Mouse (Mus musculus) kidney, embryonic 15.5 days (tissue): ENCODE measurements around the gene Gm44579. TPM values are rescaled to one million over a fixed set of nuclear protein-coding genes. Genes with fewer than 3 reads are reported as not detected.

Experiments
- ATAC-seq: fragments of 200-750 bp; cut with Nextera tagmentation; replicated peaks from 2 replicates; pipeline ENCODE4 v1.8.0; 2017; ENCODE audit warnings: moderate TSS enrichment; ENCODE audit not compliant: low FRiP score
- H3K27ac ChIP-seq: fragments of 300-500 bp; sonication (generic); 2 replicates; pipeline ENCODE4 v1.5.1; 2015; ENCODE audit warnings: mild to moderate bottlenecking, inconsistent platforms
- H3K27me3 ChIP-seq: fragments of 300-500 bp; sonication (generic); 2 replicates; pipeline ENCODE4 v1.6.1; 2015; ENCODE audit warnings: inconsistent platforms
- H3K36me3 ChIP-seq: fragments of 300-500 bp; sonication (generic); 2 replicates; pipeline ENCODE4 v1.6.1; 2015; ENCODE audit warnings: inconsistent platforms
- H3K4me1 ChIP-seq: fragments of 300-500 bp; sonication (generic); 2 replicates; pipeline ENCODE4 v1.6.1; 2015; ENCODE audit warnings: inconsistent platforms
- H3K4me2 ChIP-seq: fragments of 300-500 bp; sonication (generic); 2 replicates; pipeline ENCODE4 v1.6.1; 2015; ENCODE audit warnings: moderate library complexity, mild to moderate bottlenecking, inconsistent platforms
- H3K4me3 ChIP-seq: fragments of 300-500 bp; sonication (generic); replicated peaks from 2 replicates; pipeline ENCODE4 v1.5.1; 2015; ENCODE audit warnings: mild to moderate bottlenecking, inconsistent platforms
- H3K9ac ChIP-seq: fragments of 300-500 bp; sonication (generic); 2 replicates; pipeline ENCODE4 v1.6.1; 2015; ENCODE audit warnings: mild to moderate bottlenecking, inconsistent platforms
- H3K9me3 ChIP-seq: fragments of 300-500 bp; sonication (generic); replicated peaks from 2 replicates; pipeline ENCODE4 v1.6.1; 2016; ENCODE audit warnings: inconsistent platforms
- WGBS: fragments of 180-500 bp; shearing (Covaris S2); methylation state at CpG from one replicate; pipeline ENCODE4 v1.1.7; 2015; ENCODE audit warnings: mixed read lengths; 5-methylcytosine and 5-hydroxymethylcytosine counted together
- polyA plus RNA-seq: library from polyadenylated mRNA; unstranded; fragments of >200 nt; fragmentation: Nextera tagmentation; extraction: Ambion mirVana; gene quantifications from 2 replicates; pipeline ENCODE4 v1.2.1, GENCODE M21; 2015

The Gm44579 gene
- not detected in 2 replicates for polyA plus RNA-seq

- Histone ChIP-seq H3K9me3 (no peaks in the 10 kb centered on the region), H3K36me3 (no peaks in the 10 kb centered on the region), H3K4me1 (no peaks in the 10 kb centered on the region), H3K27ac (no peak within 1 kb of the TSS), H3K27me3 (no peaks in the 10 kb centered on the region), H3K4me3 (no peak within 1 kb of the TSS), H3K4me2 (no peak within 1 kb of the TSS), H3K9ac (no peak within 1 kb of the TSS)
- ATAC-seq: no peak
- 83% methylated on average over 4 of the region's 4 CpGs for WGBS
Measured at GRCm38 (mm10) chr15:98220877-98221276, at the start of gene Gm44579, which contains the start of gene Olfr287. TSS of gene Gm44579 (minus strand) at chr15:98220977. TSS of gene Olfr287 (minus strand) at chr15:98221056.

GRCm38 (mm10) chr15:98257776-98258175 is 37.0 kb upstream of the Gm44579 start:
- Histone ChIP-seq H3K4me2 (no peak overlapping the region), H3K27me3 (no peaks in the 10 kb centered on the region), H3K9ac (no peak overlapping the region), H3K36me3 (no peaks in the 10 kb centered on the region), H3K4me3 (no peak overlapping the region), H3K27ac (no peak overlapping the region), H3K4me1 (no peaks in the 10 kb centered on the region), H3K9me3 (no peaks in the 10 kb centered on the region)
- no peak for ATAC-seq
- WGBS: 85% methylated on average over 7 of the region's 7 CpGs

GRCm38 (mm10) chr15:98257193-98257592 is 36.4 kb upstream of the Gm44579 start, which contains the start of gene H1fnt:
TSS of gene H1fnt (minus strand) at chr15:98257293.
- Histone ChIP-seq H3K27me3 (no peaks in the 10 kb centered on the region), H3K4me3 (no peak within 1 kb of the TSS), H3K9ac (no peak within 1 kb of the TSS), H3K4me1 (no peaks in the 10 kb centered on the region), H3K9me3 (no peaks in the 10 kb centered on the region), H3K4me2 (no peak within 1 kb of the TSS), H3K36me3 (no peaks in the 10 kb centered on the region), H3K27ac (no peak within 1 kb of the TSS)
- no peak for ATAC-seq
- WGBS: 82% methylated on average over 8 of the region's 8 CpGs

GRCm38 (mm10) chr15:98256271-98256670 is 35.5 kb upstream of the Gm44579 start:
- no peak overlapping the region for H3K27ac ChIP-seq
- 95% methylated on average over 13 of the region's 13 CpGs for whole genome bisulfite sequencing

GRCm38 (mm10) chr15:98235442-98235841 is 14.7 kb upstream of the Gm44579 start:
- H3K9me3 ChIP-seq: no peaks in the 10 kb centered on the region
- no peaks in the 10 kb centered on the region for H3K4me1 ChIP-seq
- no peaks in the 10 kb centered on the region for H3K27me3 ChIP-seq
- no peak overlapping the region for H3K4me2 ChIP-seq
- no peak overlapping the region for H3K4me3 ChIP-seq
- WGBS: 94% methylated on average over 4 of the region's 4 CpGs
- H3K36me3 ChIP-seq: no peaks in the 10 kb centered on the region
- no peak overlapping the region for H3K27ac ChIP-seq
- no peak for ATAC-seq
- H3K9ac ChIP-seq: no peak overlapping the region

More at GRCm38 (mm10) chr15:98256271-98256670, 35.5 kb upstream of the Gm44579 start:
- no peak for ATAC-seq
- no peak overlapping the region for H3K9ac ChIP-seq
- H3K4me2 ChIP-seq: no peak overlapping the region
- no peaks in the 10 kb centered on the region for H3K36me3 ChIP-seq
- H3K4me1 ChIP-seq: no peaks in the 10 kb centered on the region
- H3K4me3 ChIP-seq: no peak overlapping the region
- H3K27me3 ChIP-seq: no peaks in the 10 kb centered on the region
- H3K9me3 ChIP-seq: no peaks in the 10 kb centered on the region

- Histone ChIP-seq H3K4me3 (no peak within 1 kb of the TSS), H3K9me3 (no peaks in the 10 kb centered on the region), H3K9ac (no peak within 1 kb of the TSS), H3K27ac (no peak within 1 kb of the TSS), H3K27me3 (no peaks in the 10 kb centered on the region), H3K4me2 (no peak within 1 kb of the TSS), H3K4me1 (no peaks in the 10 kb centered on the region), H3K36me3 (no peaks in the 10 kb centered on the region)
- ATAC-seq: no peak
- WGBS: 91% methylated on average over 4 of the region's 4 CpGs
Measured at GRCm38 (mm10) chr15:98234350-98234749, 13.6 kb upstream of the Gm44579 start, which contains the start of gene Olfr286. TSS of gene Olfr286 (minus strand) at chr15:98234450.

- Histone ChIP-seq H3K27ac (no peak overlapping the region), H3K9me3 (no peaks in the 10 kb centered on the region), H3K9ac (no peak overlapping the region), H3K4me1 (no peaks in the 10 kb centered on the region), H3K4me3 (no peak overlapping the region), H3K4me2 (no peak overlapping the region), H3K27me3 (no peaks in the 10 kb centered on the region), H3K36me3 (no peaks in the 10 kb centered on the region)
- WGBS: 80% methylated on average over 7 of the region's 7 CpGs
- ATAC-seq: no peak
Measured at GRCm38 (mm10) chr15:98226096-98226495, 5.3 kb upstream of the Gm44579 start.

- H3K4me1 ChIP-seq: no peaks in the 10 kb centered on the region
- H3K9ac ChIP-seq: no peak overlapping the region
- no peaks in the 10 kb centered on the region for H3K36me3 ChIP-seq
- 44% methylated on average over 16 of the region's 16 CpGs for WGBS
- no peaks in the 10 kb centered on the region for H3K27me3 ChIP-seq
- H3K4me2 ChIP-seq: no peak overlapping the region
- H3K9me3 ChIP-seq: no peaks in the 10 kb centered on the region
- no peak overlapping the region for H3K4me3 ChIP-seq
- no peak for ATAC-seq
- H3K27ac ChIP-seq: no peak overlapping the region
Measured at GRCm38 (mm10) chr15:98225610-98226009, 4.8 kb upstream of the Gm44579 start.

- no peaks in the 10 kb centered on the region for H3K4me1 ChIP-seq
- no peak overlapping the region for H3K4me3 ChIP-seq
- H3K9ac ChIP-seq: no peak overlapping the region
- no peak for ATAC-seq
- no peak overlapping the region for H3K4me2 ChIP-seq
- H3K27me3 ChIP-seq: no peaks in the 10 kb centered on the region
- H3K36me3 ChIP-seq: no peaks in the 10 kb centered on the region
- H3K9me3 ChIP-seq: no peaks in the 10 kb centered on the region
- H3K27ac ChIP-seq: no peak overlapping the region
Measured at GRCm38 (mm10) chr15:98222377-98222776, 1.6 kb upstream of the Gm44579 start.

- H3K27ac ChIP-seq: no peak overlapping the region
- WGBS: 68% methylated on average over 5 of the region's 5 CpGs
- H3K27me3 ChIP-seq: no peaks in the 10 kb centered on the region
- ATAC-seq: no peak
- no peaks in the 10 kb centered on the region for H3K9me3 ChIP-seq
- no peak overlapping the region for H3K9ac ChIP-seq
- H3K4me3 ChIP-seq: no peak overlapping the region
- no peak overlapping the region for H3K4me2 ChIP-seq
- no peaks in the 10 kb centered on the region for H3K4me1 ChIP-seq
- no peaks in the 10 kb centered on the region for H3K36me3 ChIP-seq
Measured at GRCm38 (mm10) chr15:98214130-98214529, 6.6 kb downstream of the Gm44579 start.

GRCm38 (mm10) chr15:98213336-98213870 is 7.4 kb downstream of the Gm44579 start:
- Histone ChIP-seq H3K27me3 (no peaks in the 10 kb centered on the region), H3K9ac (no peak overlapping the region), H3K4me1 (no peaks in the 10 kb centered on the region), H3K36me3 (no peaks in the 10 kb centered on the region), H3K9me3 (no peaks in the 10 kb centered on the region), H3K27ac (no peak overlapping the region), H3K4me2 (no peak overlapping the region), H3K4me3 (no peak overlapping the region)
- 64% methylated on average over 5 of the region's 5 CpGs for WGBS
- ATAC-seq: no peak

GRCm38 (mm10) chr15:98209676-98210075 is 11.1 kb downstream of the Gm44579 start:
- Histone ChIP-seq H3K9me3 (no peaks in the 10 kb centered on the region), H3K4me2 (no peak overlapping the region), H3K4me3 (no peak overlapping the region), H3K9ac (no peak overlapping the region), H3K27me3 (no peaks in the 10 kb centered on the region), H3K36me3 (no peaks in the 10 kb centered on the region), H3K27ac (no peak overlapping the region), H3K4me1 (no peaks in the 10 kb centered on the region)
- ATAC-seq: peak; percentile 52; the same call in 1 of the 2 replicates
- WGBS: 66% methylated on average over 7 of the region's 7 CpGs

- Histone ChIP-seq H3K36me3 (no peaks in the 10 kb centered on the region), H3K27me3 (no peaks in the 10 kb centered on the region), H3K4me1 (no peaks in the 10 kb centered on the region), H3K4me2 (no peak within 1 kb of the TSS), H3K9ac (no peak within 1 kb of the TSS), H3K4me3 (no peak within 1 kb of the TSS), H3K27ac (no peak within 1 kb of the TSS), H3K9me3 (no peaks in the 10 kb centered on the region)
- no peak for ATAC-seq
- 63% methylated on average over 3 of the region's 3 CpGs for WGBS
Measured at GRCm38 (mm10) chr15:98195442-98195841, 25.3 kb downstream of the Gm44579 start, which contains the start of gene Olfr288. TSS of gene Olfr288 (minus strand) at chr15:98195542.
